Mouse (Mus musculus) thymus, adult 2 months (tissue): ENCODE measurements around the gene Sec14l1.

Experiments
- CTCF ChIP-seq: fragments of 200-500 bp; IDR thresholded peaks from 2 replicates; pipeline ENCODE4 v1.5.1; 2012; ENCODE audit warnings: mild to moderate bottlenecking, control low read depth, low read length, moderate library complexity, borderline replicate concordance; ENCODE audit not compliant: control insufficient read depth, poor library complexity, insufficient read depth; ENCODE audit errors: extremely low read depth
- POLR2A ChIP-seq: fragments of 200-500 bp; IDR thresholded peaks from 2 replicates; pipeline ENCODE4 v1.6.1; 2012; ENCODE audit warnings: mild to moderate bottlenecking, low read length, control low read depth, moderate library complexity; ENCODE audit not compliant: control insufficient read depth, poor library complexity, insufficient read depth; ENCODE audit errors: extremely low read depth

DNA sequence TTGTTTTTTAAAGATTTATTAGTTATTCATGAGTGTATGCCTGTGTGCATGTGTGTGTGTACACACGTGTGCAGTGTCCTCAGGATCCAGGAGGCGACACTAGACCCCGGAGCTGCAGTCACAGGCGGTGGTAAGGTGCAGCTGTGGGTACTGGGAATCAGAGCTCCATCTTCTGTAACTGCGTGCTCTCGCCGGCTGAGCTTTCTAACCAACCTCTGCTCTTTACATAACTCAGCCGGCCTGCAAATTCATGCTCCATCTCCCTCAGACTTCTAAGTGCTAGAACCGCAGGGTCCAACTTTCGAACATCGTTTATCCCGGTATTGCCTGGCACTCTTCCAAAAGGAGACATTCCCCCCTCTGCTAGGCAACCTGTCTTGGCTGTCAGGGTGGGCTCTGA lies 60.5 kb downstream of the Sec14l1 start:
- no peak for TF ChIP-seq POLR2A
- TF ChIP-seq CTCF, result no peak
